Mouse (Mus musculus) retina, postnatal 7 days (tissue): ENCODE measurements at regions not wholly inside any gene's neighbourhood (a gene's known extent, or its start where the extent isn't known, plus 50 kb on each side); places are given as distances from the start of the nearest gene placed in this dataset.

Experiments used
- DNase-seq: peaks from one replicate; pipeline ENCODE4 v3.0.0-alpha.2; 2012; ENCODE audit warnings: low read depth, low spot score

DNA sequence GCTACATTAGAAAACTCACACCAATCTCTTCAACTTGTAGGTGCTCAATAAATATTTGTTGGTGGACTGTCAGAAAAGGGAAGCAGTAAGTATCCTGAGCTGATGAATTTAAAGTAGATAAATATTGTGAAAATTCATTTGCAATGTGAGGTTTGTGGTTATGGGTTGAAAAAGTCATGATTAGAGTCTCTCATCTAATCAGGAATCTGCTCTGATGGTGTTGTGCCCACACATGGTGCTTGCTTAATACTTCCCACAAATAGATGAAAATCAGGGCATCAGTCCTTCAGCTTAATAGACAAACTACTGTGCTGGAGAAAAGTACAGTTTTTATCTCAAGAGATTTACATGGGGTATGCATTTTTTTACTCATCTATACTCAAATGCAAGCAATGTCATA, 59.9 kb downstream of the S1pr1 start:
- no peak for DNase-seq

DNA sequence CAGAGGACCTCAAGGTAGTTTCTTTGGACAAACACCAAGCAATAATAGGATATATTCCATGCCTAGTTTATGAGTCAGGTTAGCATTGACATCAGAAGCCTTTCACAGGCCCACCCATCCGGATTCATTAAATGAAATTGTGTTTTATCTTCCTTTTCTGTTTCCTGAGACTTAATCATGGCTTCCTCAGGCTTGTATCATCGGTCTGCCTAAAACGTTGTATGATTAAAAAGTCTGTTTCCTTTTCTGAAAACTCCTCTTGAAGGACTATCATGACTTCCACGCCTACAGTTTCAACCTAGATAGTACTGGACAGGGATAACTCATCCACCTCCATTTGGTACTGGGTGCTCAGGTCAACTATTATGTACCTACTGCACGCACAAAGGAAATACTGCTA, 62.6 kb downstream of the S1pr1 start:
- no peak for DNase-seq

DNA sequence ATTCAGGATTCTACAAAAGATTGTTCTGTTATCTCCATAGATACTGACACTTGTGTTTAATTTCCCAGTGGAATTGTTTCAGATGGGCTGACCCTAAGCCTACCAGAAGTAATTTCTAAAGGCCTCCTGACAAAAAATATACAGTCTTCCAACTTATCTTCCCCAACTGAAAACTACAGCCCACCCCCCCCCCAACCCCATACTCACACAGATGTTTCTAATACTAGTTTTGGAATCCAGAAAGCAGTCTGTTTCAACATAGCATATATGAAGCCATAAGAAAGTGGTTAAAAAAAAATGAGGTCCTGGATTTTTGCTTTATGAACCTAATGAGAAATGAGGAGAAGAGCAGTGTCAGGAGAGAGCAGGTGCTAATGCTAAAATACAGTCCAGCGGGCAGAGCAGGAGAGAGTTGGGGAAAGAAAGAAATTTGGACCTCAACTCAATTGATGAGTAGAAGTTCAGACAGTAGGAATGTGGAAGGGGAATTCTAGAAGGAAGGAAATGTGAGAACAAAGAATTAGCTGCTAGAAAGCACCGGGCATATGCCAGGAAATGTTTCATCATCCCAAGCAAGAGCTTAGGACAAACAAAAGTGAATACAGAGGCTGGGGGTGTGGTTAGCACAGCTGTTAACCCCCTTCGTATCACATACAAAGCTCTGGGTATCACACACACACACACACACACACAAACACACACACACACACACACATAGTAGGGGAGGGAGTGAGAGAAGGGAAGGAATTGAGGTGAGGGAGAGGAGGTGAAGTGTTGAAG, 65.3 kb downstream of the S1pr1 start:
- no peak for DNase-seq

GRCm38 (mm10) chr3:115646993-115647392, 67.9 kb downstream of the S1pr1 start:
- no peak for DNase-seq

- no peak for DNase-seq
Measured at GRCm38 (mm10) chr3:115644307-115644706, 70.6 kb downstream of the S1pr1 start.

DNA sequence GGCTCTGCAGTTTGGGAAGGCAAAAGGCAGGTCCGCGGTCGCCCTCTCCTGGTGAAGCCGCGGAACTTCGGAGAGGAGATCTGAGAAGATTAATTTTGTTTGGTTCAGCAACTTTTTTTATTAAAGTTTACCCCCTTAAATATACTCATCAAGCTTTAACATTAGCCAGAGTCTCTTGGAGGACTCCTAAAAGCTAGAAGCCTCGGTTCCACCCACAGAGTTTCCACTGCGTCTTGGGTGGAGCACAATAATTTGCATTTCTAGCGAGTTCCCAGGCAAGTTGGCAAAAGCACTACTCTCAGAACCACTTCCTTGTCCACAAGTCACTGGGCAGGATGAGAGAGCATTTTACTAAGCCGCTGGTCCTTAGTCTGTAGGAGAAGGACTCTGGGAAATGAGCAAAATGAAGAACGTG, 72.0 kb downstream of the S1pr1 start:
- peak; percentile 19 for DNase-seq

- DNase-seq, result no peak
Measured at GRCm38 (mm10) chr3:115642001-115642845, 72.6 kb downstream of the S1pr1 start.

- no peak for DNase-seq
Measured at GRCm38 (mm10) chr3:115641411-115641810, 73.5 kb downstream of the S1pr1 start.

GRCm38 (mm10) chr3:115635487-115635886, 79.4 kb downstream of the S1pr1 start:
- DNase-seq, result no peak

DNA sequence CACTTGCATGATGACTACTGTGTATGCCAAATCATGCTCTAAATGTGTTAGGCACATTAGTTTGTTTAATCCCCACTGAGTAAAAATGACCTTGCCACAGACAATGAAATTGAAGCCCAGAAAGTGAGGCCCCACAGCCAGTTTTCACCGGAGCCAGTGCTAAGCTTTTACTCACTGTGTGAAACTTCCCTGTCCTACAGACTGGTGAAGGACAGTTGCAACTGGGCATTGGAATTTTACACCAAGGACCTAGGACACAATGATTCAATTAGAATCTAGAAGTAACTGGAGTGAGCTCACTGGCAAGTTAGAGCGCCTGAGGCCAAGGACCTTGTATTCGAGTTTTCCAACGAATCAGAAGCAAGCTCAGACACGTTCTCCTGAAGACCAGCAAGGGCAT, 79.8 kb downstream of the S1pr1 start:
- DNase-seq, result no peak

DNA sequence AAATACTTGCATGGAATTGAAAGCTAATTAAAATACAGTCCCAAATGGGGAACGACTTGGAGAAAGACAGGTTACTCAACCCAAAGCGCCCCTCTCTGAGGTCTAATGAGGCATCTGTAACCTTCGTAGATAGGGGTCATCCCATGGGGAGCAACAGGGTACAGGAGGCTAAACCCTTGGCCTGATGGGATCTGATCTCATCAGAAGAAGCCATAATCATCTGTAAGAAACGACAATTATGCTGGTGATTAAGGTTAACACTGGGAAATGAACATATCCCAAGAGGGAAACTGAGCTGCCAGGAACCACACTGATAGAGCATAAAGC, 82.5 kb downstream of the S1pr1 start:
- no peak for DNase-seq

- DNase-seq, result no peak
Measured at GRCm38 (mm10) chr3:115631573-115632416, 83.1 kb downstream of the S1pr1 start.

- DNase-seq, result no peak
Measured at GRCm38 (mm10) chr3:115622920-115623319, 92.0 kb downstream of the S1pr1 start.

GRCm38 (mm10) chr3:115622300-115622699, 92.6 kb downstream of the S1pr1 start:
- no peak for DNase-seq

DNA sequence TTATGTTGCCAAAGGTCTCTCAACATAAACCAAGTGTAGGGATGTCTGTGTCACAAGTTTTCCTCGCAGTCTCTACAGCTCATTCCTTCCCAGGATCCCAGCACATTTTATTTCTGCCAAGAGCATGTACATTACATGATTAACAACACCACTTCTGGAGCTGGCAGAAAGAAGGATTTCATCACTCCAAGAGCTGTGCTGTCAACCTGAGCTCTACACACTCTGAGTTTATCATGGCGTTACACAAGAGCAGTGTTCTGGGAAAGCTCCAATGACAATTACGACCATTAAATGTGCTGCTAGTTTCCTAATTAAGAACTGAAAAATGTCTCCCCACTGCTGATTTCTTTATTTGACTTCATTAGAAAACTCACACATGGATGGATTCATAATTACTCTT, 94.9 kb downstream of the S1pr1 start:
- DNase-seq, result no peak

GRCm38 (mm10) chr3:115615994-115616598, 98.8 kb downstream of the S1pr1 start:
- peak; percentile 3 for DNase-seq

DNA sequence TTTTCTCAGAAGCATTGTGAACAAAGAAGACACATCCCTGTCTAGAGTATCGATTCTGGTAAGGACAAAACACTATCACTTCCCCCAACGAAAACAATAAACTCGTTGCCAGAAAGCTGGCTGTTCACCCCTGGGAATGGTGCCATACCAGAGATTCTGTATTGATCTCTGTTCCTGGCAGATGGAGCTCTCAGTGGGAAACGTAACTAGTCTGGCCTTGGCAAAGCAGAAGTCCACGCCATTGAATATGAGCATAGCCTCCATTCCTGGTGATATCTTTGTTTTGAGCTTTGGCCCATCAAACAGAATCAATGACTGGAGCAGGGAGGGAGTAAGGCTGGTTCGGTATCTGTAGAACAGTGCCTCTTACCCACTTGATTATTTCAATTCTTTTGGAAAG, 102.0 kb downstream of the S1pr1 start:
- DNase-seq, result no peak

- no peak for DNase-seq
Measured at GRCm38 (mm10) chr3:115608087-115608486, 106.8 kb downstream of the S1pr1 start.

GRCm38 (mm10) chr3:115604734-115605279, 110.1 kb downstream of the S1pr1 start:
- DNase-seq, result no peak

DNA sequence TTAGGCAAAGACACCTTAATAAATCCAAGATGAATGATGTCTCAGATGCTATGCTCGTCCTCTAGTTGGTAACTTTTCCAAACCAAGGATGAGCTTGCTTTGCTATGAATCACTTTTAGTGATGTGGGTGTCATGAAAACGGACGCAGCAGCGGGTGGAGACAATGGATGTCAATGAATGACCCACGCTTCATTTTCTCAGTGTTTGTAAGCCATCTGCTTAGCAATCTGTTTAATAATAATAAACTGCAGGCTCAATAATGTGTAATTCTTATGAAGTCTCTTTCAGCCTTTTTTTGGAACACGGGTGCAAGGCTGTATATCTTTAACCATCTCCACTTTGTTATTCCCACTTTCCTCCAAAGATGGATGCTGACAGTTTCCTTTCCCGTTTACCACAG, 110.6 kb downstream of the S1pr1 start:
- DNase-seq, result no peak

GRCm38 (mm10) chr3:115603803-115604202, 111.1 kb downstream of the S1pr1 start:
- DNase-seq, result no peak
